Mouse (Mus musculus) bone marrow macrophage, adult 2 months (primary cell): Measurements from ENCODE around the gene Bri3.

Experiments used
- CTCF ChIP-seq: IDR thresholded peaks from 2 replicates; pipeline ENCODE4 v1.5.1; 2012; ENCODE audit warnings: low read depth, mild to moderate bottlenecking, low read length, moderate library complexity
- POLR2A ChIP-seq: IDR thresholded peaks from 2 replicates; pipeline ENCODE4 v1.6.1; 2012; ENCODE audit warnings: mild to moderate bottlenecking, low read depth, low read length, borderline replicate concordance

DNA sequence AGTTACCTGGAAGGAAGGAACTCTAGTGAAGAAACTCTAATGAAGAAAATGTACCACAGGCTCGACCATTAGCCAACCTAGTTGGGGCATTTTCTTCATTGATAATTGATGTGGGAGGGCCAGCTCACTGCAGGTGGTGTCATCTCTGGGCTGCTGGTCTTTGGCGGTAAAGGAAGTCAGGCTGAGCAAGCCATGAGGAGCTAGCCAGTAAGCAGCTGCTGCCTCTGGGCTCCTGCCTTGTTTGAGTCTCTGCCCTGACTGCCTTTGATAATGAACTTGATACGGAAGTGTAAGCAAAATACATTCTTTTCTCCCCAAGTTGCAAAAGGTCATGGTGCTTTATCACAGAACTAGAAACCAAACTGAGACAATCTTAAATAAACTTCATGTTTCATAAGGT lies 72.2 kb downstream of the Bri3 start:
- TF ChIP-seq CTCF (no peak), POLR2A (no peak)
